Mouse (Mus musculus): ENCODE measurements around the gene Hspa4. TPM values are rescaled to one million over a fixed set of nuclear protein-coding genes. Genes with fewer than 3 reads are reported as not detected.

The Hspa4 gene
- total RNA-seq, 2 experiments from 2014 or later, result 171 to 189 TPM

GRCm38 (mm10) chr11:53243199-53243598 is 57.1 kb downstream of the Hspa4 start:
- intact Hi-C loops (cut with DNase I), result no loop called here
- DNase-seq (ENCODE audit: extremely low spot score in 1 of 2, low spot score in 2 of 2), result peak in 1 of 2 experiments; percentile 40

DNA sequence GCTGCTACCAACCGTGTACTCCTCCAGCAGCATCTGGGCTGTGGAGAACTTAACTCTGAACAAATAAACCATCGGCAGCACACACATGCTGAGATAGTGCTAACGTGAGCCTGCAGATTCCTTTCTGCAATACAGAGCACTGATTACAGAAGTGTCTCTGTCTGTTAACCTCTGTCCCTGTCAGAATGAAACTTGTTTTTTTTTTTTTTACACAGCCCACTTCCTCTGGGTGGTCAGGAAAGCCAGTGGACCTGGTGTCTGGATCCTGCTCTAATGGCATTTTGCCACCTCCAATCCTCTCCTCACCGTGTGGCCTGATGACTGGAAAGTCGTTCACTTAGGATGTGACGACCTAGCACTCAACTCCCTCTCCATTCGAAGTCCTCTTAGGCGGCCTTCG is 66.7 kb downstream of the Hspa4 start:
- H3K4me3 ChIP-seq, result no peak overlapping the region
- intact Hi-C loops (cut with DNase I), result no loop called here
- DNase-seq (ENCODE audit: extremely low spot score in 1 of 2, low spot score in 2 of 2), result no peak
- no peak for TF ChIP-seq CTCF (IDR thresholded peaks at IDR 0.05)
- H3K27ac ChIP-seq, result no peak overlapping the region

More at GRCm38 (mm10) chr11:53243199-53243598, 57.1 kb downstream of the Hspa4 start:
- TF ChIP-seq CTCF (IDR thresholded peaks at IDR 0.05), result peak; percentile 76
- Histone ChIP-seq H3K4me3 (no peak overlapping the region), H3K27ac (no peak overlapping the region)

DNA sequence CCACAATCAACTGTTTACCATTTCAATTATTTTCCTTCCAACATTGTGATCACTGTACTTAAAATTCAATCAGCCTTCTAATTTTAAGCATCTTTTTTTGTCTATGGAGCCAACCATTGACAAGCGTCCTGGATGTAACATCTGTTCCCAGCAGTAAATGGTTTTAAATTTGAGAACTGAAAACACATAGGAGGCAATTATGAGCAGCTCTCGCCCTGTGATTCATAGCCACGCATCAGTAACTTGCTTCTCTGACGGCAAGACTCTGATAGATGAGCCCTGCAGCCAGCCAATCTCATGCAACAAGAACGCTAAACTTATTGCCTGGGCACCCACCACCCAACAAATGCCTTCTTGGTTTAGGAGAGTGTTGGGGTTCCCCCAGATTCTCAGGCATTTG is 68.4 kb downstream of the Hspa4 start:
- intact Hi-C loops (cut with DNase I), result no loop called here
- H3K27ac ChIP-seq, result no peak overlapping the region
- H3K4me3 ChIP-seq, result no peak overlapping the region
- no peak for DNase-seq (ENCODE audit: extremely low spot score in 1 of 2, low spot score in 2 of 2)
- TF ChIP-seq CTCF (IDR thresholded peaks at IDR 0.05), result no peak

GRCm38 (mm10) chr11:53229011-53229410 is 71.2 kb downstream of the Hspa4 start:
- Histone ChIP-seq H3K27ac (no peak overlapping the region), H3K4me3 (no peak overlapping the region)
- intact Hi-C loops (cut with DNase I), result no loop called here
- no peak for TF ChIP-seq CTCF (IDR thresholded peaks at IDR 0.05)
- peak; percentile 41 to 60 for DNase-seq (ENCODE audit: extremely low spot score in 1 of 2, low spot score in 2 of 2)

- intact Hi-C loops (cut with DNase I), result no loop called here
- no peak overlapping the region for H3K27ac ChIP-seq
- TF ChIP-seq CTCF (IDR thresholded peaks at IDR 0.05), result no peak
- DNase-seq (ENCODE audit: extremely low spot score in 1 of 2, low spot score in 2 of 2), result no peak
- no peak overlapping the region for H3K4me3 ChIP-seq
Measured at GRCm38 (mm10) chr11:53210876-53211275, 89.4 kb downstream of the Hspa4 start.

Other genes with a start within 250 kb of the Hspa4 start
- gene Zcchc10, start 24.2 kb upstream of the Hspa4 start, total RNA-seq (2021), result 10 to 100 TPM; 10.4 TPM
- gene Aff4, start 50.4 kb upstream of the Hspa4 start, total RNA-seq (2021), result 100 to 1,000 TPM; 187 to 201 TPM
- not detected for gene Leap2, start 122.7 kb upstream of the Hspa4 start, total RNA-seq (2021)
- gene Uqcrq, start 130.4 kb upstream of the Hspa4 start, total RNA-seq (2021), result 100 to 1,000 TPM; 388 to 436 TPM
- 1 to 10 TPM in 1 of 2 experiments, under 1 TPM in 1; 0.89 to 1.1 TPM for gene Gdf9, start 130.6 kb upstream of the Hspa4 start, total RNA-seq (2021)
- gene Gm10447, start 156.7 kb upstream of the Hspa4 start, total RNA-seq (2021), result under 1 TPM; 0.33 to 0.34 TPM
- gene Shroom1, start 156.7 kb upstream of the Hspa4 start, total RNA-seq (2021), result 1 to 10 TPM; 5.4 to 6.3 TPM
- under 1 TPM in 1 of 2 experiments, not detected in 1; 0.84 TPM for gene Gm9837, start 170.0 kb upstream of the Hspa4 start, total RNA-seq (2021)
- 1 to 10 TPM; 1.8 to 2.2 TPM for gene Gm9945, start 179.7 kb upstream of the Hspa4 start, total RNA-seq (2021)
- 10 to 100 TPM; 68.8 to 83.8 TPM for gene Sowaha, start 179.8 kb upstream of the Hspa4 start, total RNA-seq (2021)
- 100 to 1,000 TPM; 304 to 314 TPM for gene Sept8, start 218.8 kb upstream of the Hspa4 start, total RNA-seq (2021)

Measured in left cerebral cortex, adult 2 months (tissue).